20 mouse cellular contexts compared by ENCODE assay signal in the genomic region with DNA sequence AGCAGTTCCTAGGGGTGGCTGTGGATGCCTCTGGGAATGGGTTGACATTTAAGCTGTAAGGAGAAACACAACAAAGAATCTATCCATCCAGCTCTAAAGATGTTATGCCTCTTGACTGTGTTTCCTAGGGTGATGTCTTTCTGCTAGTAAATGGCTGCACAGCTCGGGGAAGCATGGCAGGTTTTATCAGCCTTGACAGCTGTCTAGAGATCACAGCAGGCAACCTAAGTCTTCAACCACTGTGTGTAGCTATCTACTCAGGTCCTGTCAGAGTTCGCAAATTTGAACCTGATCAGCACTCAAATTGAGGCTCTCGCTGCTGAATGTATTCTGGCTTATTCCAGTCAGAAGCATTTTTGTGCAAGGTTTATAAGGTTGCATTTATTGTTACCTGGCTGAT.
"Had no signal": no experiment of that assay in that cellular context is flagged by ENCODE, and none has a peak within 500 bp of the region (broad histone marks: within the 10 kb centered on the region; RNA-seq: fewer than 3 reads in every experiment).

No protein-coding gene starts in this region.

- H3K9ac ChIP-seq: limb, embryonic 12.5 days; limb, embryonic 15.5 days; liver, embryonic 14.5 days; liver, postnatal 0 days; lung, embryonic 14.5 days; midbrain, embryonic 12.5 days had no signal

- H3K36me3 ChIP-seq: limb, embryonic 12.5 days; limb, embryonic 15.5 days; midbrain, embryonic 12.5 days had no signal

- DNase-seq: kidney, adult 2 months; kidney, postnatal 25 days; layer of hippocampus, postnatal 36 days; left cerebral cortex, postnatal 4 days; liver, postnatal 0 days; lung, embryonic 14.5 days; right cerebral cortex, postnatal 25 days; thymus, adult 18-20 months; thymus, postnatal 36 days had no signal

- H3K9me3 ChIP-seq: limb, embryonic 12.5 days; limb, embryonic 15.5 days; megakaryocyte, embryonic 14.5 days; midbrain, embryonic 12.5 days had no signal

- ATAC-seq: intestine, postnatal 0 days; liver, postnatal 0 days; lung, postnatal 0 days had no signal

- H3K27ac ChIP-seq: kidney, postnatal 0 days; layer of hippocampus, adult 2 months; left cerebral cortex, adult 2 months; limb, embryonic 12.5 days; limb, embryonic 15.5 days; liver, embryonic 14.5 days; midbrain, embryonic 12.5 days had no signal

- H3K4me1 ChIP-seq: limb, embryonic 12.5 days; limb, embryonic 15.5 days; megakaryocyte, embryonic 14.5 days; midbrain, embryonic 12.5 days had no signal

- H3K4me3 ChIP-seq: layer of hippocampus, adult 2 months; left cerebral cortex, adult 2 months; limb, embryonic 12.5 days; limb, embryonic 15.5 days; megakaryocyte, embryonic 14.5 days; midbrain, embryonic 12.5 days had no signal

- H3K27me3 ChIP-seq: limb, embryonic 12.5 days; limb, embryonic 15.5 days; megakaryocyte, embryonic 14.5 days; midbrain, embryonic 12.5 days had no signal

- H3K4me2 ChIP-seq: limb, embryonic 12.5 days; limb, embryonic 15.5 days; liver, embryonic 11.5 days; lung, embryonic 14.5 days; midbrain, embryonic 12.5 days had no signal
